Mouse (Mus musculus) fibroblast of lung, adult 2 months (primary cell): ENCODE data around the gene Rpp25l.
"Not testable (repeated sequence)": the region's sequence is repeated elsewhere in the genome, so short reads cannot be mapped to it uniquely, and the experiment has no call there.

Source experiments
- DNase-seq: peaks from one replicate; pipeline ENCODE4 v3.0.0-alpha.2; 2011; ENCODE audit warnings: low read depth

The Rpp25l gene

DNA sequence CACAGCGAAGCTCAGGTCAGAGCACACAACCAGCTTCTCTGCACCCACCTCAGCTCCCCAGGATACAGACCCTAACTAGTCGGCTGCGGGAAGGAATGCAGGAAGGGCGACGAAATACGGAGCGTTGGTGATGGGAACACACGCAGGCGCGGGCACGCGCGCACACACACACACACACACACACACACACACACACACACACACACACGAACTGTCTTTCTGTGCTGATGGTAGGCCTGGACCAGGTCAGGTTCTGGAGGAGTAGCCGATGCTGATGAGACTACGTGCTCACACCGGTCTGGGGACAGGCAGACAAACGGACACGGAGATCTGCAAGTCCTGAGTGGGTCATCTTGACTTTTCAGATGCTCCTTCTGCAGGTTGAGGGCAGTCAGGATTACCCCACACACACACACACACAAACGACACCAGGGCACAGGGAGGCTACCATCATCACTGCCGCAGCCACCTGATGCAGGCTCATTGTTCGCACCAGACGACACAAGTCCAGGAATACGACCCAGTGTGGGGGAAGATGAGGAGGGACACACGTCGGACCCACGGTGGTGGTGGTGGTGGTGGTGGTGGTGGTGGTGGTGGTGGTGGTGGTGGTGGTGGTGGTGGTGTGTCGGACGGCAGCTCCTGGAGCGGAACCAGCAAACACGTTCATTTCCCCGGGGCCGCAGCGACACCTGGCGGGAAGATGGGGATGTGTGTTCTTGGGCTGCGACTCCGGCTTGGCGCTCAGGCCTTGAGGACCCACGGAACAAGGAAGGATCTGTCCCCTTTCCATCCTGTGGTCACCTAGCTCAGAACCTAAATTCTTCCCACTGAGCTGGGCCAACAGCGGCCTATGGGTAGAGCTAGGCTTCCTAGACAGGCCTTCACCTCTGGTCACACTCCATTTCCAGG is 16.1 kb downstream of the Rpp25l start, which contains the start of gene Cntfr:
Gene Cntfr, minus strand, starts transcription at position 160 of the 912 bp plus-strand sequence.
- DNase-seq, result not testable (repeated sequence)

DNA sequence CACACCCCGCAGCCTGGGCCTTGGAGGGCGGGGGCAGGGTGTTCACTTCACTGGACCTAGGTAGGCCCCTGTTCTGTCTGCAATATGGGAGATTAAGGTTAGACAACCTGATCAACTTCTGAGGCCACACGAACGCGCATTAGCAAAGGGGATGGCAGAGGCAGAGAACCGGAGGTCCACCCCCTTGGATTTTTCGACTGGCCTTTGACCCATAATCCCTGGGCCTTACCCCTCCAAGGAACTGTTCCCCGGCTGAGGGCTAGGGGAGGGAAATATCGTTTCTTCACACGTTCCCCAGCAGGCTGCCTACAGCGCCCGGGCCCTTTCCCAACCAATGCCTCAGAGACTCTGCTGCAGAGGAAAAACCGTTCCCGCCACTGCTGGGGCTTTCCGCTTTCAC is 16.9 kb downstream of the Rpp25l start:
- not testable (repeated sequence) for DNase-seq

DNA sequence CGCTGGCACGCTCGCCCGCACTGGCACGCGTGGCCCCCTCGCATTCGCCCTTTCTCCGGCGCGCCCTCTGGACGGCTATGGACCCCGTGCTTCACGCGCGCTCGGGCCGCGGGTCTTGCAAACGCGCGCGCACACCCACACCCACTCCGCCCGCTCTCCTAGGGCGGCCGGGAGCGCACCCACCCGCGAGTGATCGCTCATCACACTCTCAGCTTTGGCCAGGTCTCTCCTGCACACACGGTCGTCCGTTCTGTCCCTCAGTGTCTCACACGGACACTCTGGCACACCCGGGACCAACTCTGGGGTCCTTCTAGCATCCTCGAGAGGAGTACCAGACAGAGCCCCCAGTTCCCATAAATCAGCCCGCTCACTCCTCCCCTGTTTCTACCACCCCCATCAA is 17.5 kb downstream of the Rpp25l start:
- not testable (repeated sequence) for DNase-seq

DNA sequence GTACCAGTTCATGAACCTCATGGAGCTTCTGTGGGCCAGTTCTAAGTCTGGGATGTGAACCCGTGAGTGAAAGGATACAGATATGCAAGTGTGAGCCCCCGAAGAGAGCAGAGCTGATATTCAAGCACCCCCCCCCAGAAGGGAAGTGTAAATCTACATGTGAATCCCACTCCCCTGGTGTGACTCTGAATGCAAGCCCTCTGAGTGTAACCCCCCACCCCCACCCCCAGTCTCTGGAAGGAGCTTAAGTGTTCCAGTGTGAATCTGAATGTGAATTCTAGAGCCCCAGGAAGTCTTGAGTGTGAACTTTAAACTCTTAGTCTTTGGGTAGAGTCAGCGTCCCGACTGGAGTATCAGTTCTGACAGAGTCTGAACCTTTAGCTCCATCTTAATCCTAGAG is 19.8 kb downstream of the Rpp25l start:
- not testable (repeated sequence) for DNase-seq

DNA sequence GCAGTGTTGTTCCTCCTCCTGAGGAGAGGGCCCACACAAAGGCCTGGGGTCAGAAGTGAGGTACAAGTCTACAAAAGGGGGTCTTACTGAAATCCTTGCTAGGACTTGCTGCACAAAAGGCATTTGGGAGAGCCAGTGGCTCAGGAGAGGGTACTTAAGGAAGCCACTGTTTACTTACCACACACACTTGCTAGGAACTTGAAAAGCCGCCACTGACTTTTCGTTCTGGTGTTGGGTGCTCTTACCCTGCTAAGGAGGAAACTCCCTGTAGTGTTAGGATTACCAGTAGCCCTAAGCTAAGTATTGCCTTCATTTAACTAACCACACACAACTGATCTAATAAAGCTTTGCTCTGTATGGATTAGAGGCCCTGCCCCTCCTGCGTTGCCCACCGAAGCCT is 23.3 kb downstream of the Rpp25l start:
- DNase-seq, result not testable (repeated sequence)

DNA sequence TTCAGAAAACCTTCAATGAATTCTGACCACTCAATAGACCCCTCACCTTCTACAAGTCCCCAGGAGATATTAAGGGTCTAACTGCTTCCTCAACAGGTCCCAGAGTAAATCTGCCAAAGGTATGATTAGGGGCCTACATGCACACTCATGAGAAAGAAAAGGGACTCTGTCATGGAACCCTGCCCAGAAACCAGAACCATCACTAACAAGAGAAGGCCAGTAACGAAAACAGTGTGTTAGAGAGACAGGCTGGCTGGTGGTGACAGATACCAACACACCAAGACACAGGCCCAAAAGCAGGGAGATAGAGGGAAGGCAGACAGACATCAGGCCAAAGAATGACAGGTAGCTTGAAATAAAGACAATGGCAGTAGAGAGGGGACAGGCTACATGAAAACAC is 24.8 kb downstream of the Rpp25l start:
- not testable (repeated sequence) for DNase-seq

DNA sequence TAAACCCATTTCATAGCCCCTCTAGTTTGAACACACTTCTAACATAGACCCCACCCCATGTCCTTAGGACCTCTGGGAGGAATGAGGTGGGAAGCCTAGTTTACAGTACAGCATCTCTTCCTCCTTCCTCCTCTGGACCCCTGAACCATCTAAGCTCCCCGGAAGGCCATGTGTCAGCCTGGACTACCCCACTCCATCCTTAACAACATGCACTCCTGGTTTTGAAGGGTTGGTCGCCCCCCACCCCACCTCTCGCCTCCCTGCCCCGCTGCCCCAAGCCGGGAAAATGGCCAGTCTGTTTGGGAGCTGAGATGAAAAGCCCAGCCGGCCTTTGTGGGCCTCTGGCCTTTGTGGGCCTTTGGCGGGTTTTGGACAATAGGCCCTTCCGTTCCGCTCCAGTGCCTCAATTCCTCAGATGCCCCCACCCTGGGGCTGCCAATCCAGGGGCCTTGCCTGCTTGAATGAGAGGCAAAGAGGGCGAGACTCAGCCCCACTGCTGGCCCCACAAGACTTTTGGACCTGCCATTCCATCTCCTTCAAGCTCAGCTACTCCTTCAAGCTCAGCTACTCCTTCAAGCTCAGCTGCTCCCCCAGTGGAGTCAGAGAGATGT is 27.3 kb downstream of the Rpp25l start:
- not testable (repeated sequence) for DNase-seq

DNA sequence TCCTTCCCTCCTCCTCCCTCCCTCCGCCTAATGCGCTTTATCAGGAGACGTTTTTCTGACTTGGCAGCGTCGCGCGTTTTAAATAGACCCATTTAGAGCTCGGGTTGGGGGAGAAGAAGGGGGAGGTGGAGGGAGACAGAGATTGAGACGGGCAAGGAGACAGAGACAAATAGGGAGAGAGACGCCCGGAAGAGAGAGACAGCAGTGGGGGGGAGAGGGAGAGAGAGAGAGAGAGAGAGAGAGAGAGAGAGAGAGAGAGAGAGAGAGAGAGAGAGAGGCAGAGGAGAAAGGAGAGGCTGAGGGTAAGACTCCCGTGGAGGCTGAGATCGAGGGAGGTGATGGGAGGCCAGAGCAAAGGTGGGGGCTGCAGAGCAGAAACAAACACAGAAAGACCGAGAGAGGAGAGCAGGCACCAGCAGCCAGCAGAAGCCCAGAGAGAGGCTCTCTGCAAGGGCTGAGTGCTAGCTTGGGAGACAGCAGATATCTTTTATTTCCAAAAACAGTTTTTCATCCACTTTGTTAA is 28.3 kb downstream of the Rpp25l start:
- DNase-seq, result not testable (repeated sequence)

DNA sequence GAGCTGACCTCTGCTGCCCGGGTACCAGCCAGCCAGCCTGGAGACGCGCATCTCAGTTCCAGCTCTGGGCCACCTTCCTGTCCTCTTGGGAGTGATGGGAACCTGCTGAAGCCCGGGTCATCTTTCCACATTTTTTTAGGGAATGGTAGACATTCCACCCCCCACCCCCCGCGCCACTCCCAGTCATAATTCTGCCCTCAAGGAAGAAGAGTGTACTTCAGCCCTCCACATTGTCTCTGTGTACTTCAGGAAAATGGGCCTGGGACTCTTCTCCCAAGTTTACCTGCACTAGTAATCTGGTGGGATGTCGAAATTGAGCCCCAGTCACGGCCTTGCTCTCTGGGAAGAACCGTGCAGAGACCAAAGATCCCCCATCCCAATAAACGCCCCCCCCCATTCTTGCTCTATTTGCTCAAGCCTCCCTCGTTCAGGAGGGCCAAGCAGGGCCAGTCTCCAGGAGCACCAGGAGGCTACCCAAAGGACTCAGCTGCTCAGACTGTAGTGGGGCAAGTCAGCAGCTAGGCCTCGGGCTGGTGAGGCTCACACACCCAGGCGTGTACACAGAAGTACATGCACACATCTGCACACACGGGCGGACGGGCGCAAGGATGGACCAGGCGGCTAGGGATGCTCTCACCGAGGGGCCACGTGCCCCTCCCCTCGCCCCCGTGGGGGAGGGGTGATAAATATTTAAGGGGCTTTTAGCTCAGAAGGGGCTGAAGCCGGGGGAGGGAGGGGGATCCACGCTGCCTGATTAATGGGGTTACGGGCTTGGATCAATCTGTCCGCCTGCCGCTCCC is 29.0 kb downstream of the Rpp25l start:
- DNase-seq, result not testable (repeated sequence)

DNA sequence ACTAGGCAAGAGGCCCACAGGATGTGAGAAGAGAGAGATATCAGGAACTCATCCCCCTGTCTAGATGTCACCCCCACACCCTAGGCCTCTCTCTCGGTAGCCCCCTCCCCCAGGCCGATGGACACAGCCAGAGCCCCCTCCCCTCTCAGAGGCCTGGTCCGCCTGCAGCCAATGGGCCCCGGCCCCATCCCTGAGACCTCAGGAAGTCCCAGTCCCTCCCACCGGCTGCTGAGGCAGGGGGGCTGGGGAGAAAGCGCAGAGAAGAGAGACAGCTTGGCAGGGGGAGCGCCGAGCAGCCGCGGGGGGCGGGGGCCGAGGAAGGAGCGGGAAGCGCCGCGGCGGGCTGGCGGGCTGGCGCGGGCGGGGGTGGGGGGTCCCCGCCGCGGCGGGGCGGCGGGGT is 30.0 kb downstream of the Rpp25l start:
- not testable (repeated sequence) for DNase-seq

DNA sequence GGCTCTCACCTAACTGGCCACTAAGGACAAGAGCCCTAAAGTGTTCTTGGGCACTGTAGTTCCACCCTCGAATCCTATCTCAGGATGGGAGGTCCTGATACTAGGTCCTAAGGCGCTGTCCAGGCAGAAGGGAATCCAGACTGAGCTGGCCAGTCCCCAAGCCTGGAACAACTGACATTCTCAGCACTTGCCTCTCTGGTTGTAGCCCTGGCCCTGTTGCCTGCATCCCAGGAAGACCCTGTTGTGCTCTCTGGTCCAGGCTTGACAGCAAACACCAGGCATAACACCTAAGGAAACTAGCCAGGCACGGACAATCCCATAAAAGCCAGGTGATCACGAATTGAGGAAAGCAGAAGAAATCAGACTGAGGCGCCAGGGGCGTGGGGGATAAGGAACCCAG is 30.5 kb downstream of the Rpp25l start:
- DNase-seq, result no peak

DNA sequence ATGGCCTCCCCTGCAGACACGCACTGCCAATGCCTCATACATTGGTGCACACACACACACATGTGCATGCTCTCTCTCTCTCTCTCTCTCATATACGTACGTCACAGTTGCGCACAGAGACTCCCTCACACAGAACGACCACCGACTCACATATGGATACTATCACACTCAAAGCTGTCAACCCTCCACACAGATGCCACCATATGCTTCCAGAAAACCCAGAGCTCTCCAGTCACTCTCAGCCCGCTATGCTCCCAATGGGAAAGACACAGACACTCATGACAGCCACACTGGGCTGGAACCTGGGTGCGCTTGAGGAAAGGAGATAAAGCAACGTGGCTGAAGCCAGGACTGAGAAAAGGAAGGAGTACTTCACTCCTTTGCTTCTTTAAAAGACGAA is 31.4 kb downstream of the Rpp25l start:
- DNase-seq, result no peak

DNA sequence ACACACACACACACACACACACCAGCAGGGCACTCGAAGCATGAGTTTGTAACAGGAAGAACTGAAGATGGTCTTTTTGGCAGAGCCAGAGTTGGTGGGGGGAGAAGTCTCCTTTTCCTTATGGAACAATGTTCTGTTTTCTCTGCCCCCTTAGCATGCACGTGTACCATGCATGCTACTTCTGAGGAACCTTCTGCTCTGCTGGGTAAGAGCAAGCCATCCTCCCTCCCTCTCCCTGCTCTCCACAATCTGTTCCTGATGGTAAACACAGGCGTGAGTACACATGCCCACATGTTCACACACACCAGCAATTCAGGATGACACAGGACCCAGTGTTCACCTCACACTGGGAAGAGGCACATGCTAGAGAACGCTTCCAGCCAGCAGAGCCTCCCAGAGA is 32.2 kb downstream of the Rpp25l start:
- no peak for DNase-seq

DNA sequence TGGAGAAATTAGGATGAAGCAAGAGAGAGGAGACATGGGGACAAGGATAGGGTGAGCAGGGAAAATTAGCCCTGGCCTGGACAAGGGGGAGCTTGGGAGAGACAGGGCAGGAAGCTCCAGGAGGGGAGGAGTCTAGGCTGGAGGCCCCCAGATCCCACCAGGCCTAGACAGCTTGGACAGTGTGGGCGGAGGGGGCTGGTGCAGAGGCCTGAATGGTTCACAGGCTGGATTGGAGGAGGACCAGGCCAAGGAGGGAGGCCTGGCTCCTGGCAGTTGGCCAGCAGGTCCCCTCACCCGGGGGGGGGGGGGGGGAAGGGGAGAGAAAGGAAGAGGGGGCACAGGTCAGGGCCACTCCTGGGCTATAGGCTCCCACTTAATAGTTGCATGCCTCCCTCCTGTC is 34.0 kb downstream of the Rpp25l start:
- DNase-seq, result no peak

DNA sequence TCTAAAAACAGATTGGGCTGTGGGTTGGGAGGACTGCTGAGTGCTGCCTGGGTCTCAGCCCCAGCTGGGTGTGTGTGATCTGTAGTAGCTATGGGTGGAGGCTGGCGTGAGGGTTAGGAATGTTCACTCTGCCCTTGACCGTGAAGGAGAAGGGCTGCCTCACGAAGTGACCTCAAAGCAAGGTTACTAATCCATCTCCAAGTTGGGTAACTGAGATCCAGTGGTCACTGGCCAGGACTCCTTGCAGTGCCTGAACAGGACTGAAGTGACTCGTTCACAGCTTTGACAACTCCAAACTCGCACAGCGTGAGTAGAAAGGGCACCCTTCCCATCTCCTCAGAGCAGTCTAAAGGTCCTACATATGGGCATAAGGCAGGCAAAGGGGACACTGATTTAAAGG is 34.5 kb downstream of the Rpp25l start:
- DNase-seq, result no peak

DNA sequence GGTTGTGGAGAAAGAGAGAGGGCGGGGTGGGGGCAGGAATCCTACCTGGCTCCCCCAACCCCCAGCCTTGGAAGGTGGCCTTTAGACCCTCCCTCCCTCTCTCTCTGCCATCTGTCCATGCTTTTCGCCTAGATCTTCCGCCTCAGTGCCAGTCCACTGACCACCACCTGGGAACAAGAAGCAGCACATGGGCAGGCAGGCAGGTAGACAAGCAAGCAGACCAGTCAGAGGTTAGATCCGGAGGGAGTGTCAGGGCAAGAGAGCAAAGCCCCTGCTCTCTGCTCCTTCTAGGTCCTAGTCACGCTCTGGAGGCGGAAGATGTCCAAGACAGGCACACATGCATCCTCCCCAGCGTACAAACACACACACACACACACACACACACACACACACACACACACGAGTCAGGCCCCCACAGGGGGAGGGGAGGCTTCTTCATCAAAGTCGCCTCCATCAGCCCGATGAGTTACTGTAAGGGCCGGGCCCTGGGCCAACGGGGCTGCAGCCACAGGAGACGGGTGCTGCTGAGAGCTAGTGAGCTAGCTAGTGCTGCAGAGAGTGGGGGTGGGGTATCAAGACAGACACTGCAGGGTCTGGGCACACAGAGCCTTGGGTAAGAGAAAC is 36.2 kb downstream of the Rpp25l start:
- DNase-seq, result no peak

DNA sequence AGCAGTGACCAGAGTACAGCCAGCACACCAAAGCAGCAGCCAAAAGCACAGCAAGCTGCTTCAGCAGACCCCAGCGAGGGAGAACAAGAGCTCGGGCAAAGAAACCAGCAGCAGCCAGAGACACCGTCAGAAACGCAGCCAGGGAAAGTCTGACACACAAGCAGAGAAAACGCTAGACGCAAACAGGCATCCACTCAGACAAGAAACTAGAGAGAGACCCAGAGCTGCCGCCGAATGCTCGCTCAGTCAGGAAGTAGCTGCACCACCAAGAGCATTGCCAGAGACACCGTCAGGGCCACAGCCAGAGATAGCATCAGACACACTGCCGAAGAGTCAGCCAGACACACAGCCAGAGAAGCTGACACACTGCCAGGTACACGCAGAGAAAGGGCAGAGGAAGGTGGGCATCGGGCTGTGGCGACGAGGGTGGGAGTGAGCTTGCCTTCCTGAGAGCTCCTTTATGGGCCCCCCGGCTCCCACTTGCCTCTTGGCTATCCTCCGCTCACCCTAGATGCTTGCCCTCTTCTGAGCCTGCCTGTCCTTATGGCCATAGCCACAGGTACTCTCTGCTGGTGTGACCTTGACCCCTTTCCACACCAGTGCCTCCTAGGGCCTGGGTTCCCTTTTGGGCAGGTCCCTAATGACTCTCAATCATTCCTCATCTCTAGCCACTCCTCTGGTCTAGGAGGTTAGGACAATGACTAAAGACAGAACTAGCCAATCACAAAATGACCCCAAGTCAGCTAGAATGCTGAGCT is 36.9 kb downstream of the Rpp25l start:
- no peak for DNase-seq

DNA sequence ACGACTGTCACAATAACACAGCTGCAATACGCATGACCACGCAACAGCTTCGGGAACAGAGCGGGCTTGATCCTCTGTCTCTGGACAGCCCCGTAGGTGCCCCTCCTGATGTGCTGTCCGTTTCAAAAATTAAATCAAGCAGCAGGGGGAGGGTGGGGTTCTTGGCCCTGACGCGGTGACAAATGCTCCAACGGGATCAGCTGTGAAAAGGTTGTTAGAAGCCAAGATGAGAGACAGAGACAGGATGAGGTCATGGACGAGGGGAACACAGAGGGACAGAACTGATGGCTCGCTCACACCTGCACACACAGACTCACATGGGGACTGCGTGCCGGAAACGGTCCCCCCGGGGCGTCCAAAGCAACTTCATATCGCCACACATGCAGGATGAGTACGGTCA is 40.1 kb downstream of the Rpp25l start:
- DNase-seq, result no peak

DNA sequence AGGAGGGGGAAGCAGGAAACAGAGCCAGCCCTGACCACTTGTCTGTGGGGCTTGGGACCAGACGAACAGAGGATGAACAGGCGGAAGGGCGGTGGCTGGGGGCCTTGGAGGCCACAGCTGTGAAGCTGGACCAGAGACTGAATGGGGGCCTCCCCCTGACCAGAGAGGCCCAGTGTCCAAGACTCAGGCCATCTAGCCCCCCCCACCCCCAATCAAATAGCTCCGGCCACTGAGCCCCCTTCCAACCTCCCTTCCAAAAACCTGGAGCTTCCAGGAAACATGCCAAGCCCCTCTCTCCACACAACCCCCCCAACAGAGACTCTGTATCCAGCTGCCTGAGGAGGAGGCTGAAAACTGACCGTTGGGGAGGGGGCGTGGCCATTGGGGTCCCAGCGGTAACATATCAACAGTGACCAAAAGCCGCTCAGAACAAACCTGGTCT is 40.8 kb downstream of the Rpp25l start:
- DNase-seq, result no peak

DNA sequence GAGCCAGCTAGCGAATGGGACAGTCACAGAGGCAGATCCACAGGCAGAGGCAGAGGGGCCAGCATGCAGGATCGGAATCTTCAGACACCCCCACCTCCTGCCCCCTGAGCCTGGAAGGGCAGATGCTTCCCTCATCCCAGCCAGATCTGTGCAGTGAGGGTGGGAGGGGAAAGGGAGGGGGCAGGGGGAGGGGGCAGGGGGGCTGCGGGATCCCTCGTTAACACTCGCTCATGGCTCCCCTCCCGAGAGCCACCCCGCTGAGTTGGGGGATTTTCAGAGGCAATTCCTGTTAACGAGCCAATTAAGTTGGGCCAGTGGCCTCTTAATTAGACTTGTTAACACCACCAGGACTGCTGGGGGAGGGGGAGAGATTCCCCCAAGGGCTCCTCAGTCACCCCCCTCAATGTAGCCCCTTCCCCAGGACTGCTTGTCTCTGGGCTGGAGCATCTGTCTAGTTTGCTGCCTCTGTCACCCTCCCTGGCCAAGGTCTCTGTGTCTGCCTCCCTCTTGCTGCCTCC is 41.3 kb downstream of the Rpp25l start:
- no peak for DNase-seq

DNA sequence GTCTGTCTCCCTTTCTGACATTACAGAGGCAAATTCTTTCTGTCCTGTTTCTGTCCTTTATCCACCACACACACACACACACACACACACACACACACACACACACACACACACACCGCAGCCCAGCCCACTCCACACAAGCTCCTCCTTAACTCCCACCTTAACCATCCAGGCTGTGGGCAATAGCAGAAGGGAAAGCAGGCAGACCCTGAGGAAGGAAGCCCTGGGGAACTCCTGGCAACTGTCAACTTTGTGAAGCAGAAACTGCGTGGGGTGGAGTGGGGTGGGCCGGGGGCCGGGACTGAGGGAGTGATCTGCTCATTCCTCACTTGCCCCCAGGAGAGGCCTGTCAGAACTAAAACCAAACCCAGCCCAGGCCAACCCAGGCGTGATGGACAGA is 41.8 kb downstream of the Rpp25l start:
- no peak for DNase-seq
